Mouse (Mus musculus) thymus, postnatal 4 days (tissue): ENCODE data around the gene Actl6b.

Experiments used
- DNase-seq: peaks from one replicate; pipeline ENCODE4 v3.0.0; 2021

Gene Actl6b

GRCm38 (mm10) chr5:137566416-137566815 is 13.1 kb downstream of the Actl6b start:
- no peak for DNase-seq

- no peak for DNase-seq
Measured at GRCm38 (mm10) chr5:137568223-137568798, 15.0 kb downstream of the Actl6b start.

- DNase-seq = no peak
Measured at GRCm38 (mm10) chr5:137569031-137569430, 15.7 kb downstream of the Actl6b start.

- DNase-seq = peak; percentile 76
Measured at GRCm38 (mm10) chr5:137569665-137570064, 16.3 kb downstream of the Actl6b start, which contains the start of gene Tfr2. TSS of gene Tfr2 (plus strand) at chr5:137569840.

GRCm38 (mm10) chr5:137570181-137570580 is 16.9 kb downstream of the Actl6b start:
- DNase-seq = no peak

GRCm38 (mm10) chr5:137570691-137571586 is 17.6 kb downstream of the Actl6b start:
- peak; percentile 23 for DNase-seq

- DNase-seq = no peak
Measured at GRCm38 (mm10) chr5:137574470-137574901, 21.2 kb downstream of the Actl6b start.

GRCm38 (mm10) chr5:137580246-137580645 is 26.9 kb downstream of the Actl6b start:
- DNase-seq = no peak

- DNase-seq = no peak
Measured at GRCm38 (mm10) chr5:137582702-137583101, 29.4 kb downstream of the Actl6b start.

- peak; percentile 65 for DNase-seq
Measured at GRCm38 (mm10) chr5:137583670-137584169, 30.4 kb downstream of the Actl6b start.

GRCm38 (mm10) chr5:137584976-137585375 is 31.7 kb downstream of the Actl6b start:
- DNase-seq = peak; percentile 85

- DNase-seq = no peak
Measured at GRCm38 (mm10) chr5:137590507-137590906, 37.2 kb downstream of the Actl6b start.

- no peak for DNase-seq
Measured at GRCm38 (mm10) chr5:137595921-137596320, 42.6 kb downstream of the Actl6b start.

- DNase-seq = peak; percentile 47
Measured at GRCm38 (mm10) chr5:137596601-137597261, 43.4 kb downstream of the Actl6b start.

GRCm38 (mm10) chr5:137597625-137598024 is 44.3 kb downstream of the Actl6b start:
- no peak for DNase-seq

- no peak for DNase-seq
Measured at GRCm38 (mm10) chr5:137598100-137598826, 44.9 kb downstream of the Actl6b start.

GRCm38 (mm10) chr5:137599600-137599999 is 46.3 kb downstream of the Actl6b start:
- DNase-seq = no peak

- DNase-seq = no peak
Measured at GRCm38 (mm10) chr5:137600281-137600618, 46.9 kb downstream of the Actl6b start.

GRCm38 (mm10) chr5:137600619-137601364 is 47.5 kb downstream of the Actl6b start, which contains the start of gene Mospd3:
TSS of gene Mospd3 (minus strand) at chr5:137601058.
- peak; percentile 99 for DNase-seq

GRCm38 (mm10) chr5:137601365-137601729 is 48.0 kb downstream of the Actl6b start:
- DNase-seq = peak; percentile 55

- no peak for DNase-seq
Measured at GRCm38 (mm10) chr5:137607860-137608653, 54.7 kb downstream of the Actl6b start.
